Mouse (Mus musculus): ENCODE measurements around the gene Serbp1. TPM values are rescaled to one million over a fixed set of nuclear protein-coding genes. Genes with fewer than 3 reads are reported as not detected.
A peak's percentile ranks its signal among the peaks of the same experiment; 100 is the strongest.
"Not testable (repeated sequence)": the region's sequence is repeated elsewhere in the genome, so short reads cannot be mapped to it uniquely, and the experiment has no call there.

The Serbp1 gene
- total RNA-seq (2021) (100 to 1,000 TPM; 283 to 345 TPM), polyA plus RNA-seq (2012; rRNA removed) (22.1 and 46.7 TPM in 2 replicates)
- long read RNA-seq, full-length matches to known transcripts = 112 of 124 reads
- long read RNA-seq, partial matches to known transcripts = 6 of 124 reads
- long read RNA-seq, other reads (novel, unspliced or antisense) = 6 of 124 reads

- DNase-seq = no peak
Measured at GRCm38 (mm10) chr6:67237977-67238376, at the start of gene Serbp1. Gene Serbp1 (plus strand): TSS chr6:67238176.

GRCm38 (mm10) chr6:67193591-67193990 lies 44.4 kb upstream of the Serbp1 start:
- no peak for DNase-seq

- no peak for DNase-seq
Measured at GRCm38 (mm10) chr6:67194606-67195005, 43.4 kb upstream of the Serbp1 start.

- no peak for DNase-seq
Measured at GRCm38 (mm10) chr6:67195148-67195611, 42.8 kb upstream of the Serbp1 start.

GRCm38 (mm10) chr6:67196821-67197220 lies 41.2 kb upstream of the Serbp1 start:
- peak; percentile 23 for DNase-seq

DNA sequence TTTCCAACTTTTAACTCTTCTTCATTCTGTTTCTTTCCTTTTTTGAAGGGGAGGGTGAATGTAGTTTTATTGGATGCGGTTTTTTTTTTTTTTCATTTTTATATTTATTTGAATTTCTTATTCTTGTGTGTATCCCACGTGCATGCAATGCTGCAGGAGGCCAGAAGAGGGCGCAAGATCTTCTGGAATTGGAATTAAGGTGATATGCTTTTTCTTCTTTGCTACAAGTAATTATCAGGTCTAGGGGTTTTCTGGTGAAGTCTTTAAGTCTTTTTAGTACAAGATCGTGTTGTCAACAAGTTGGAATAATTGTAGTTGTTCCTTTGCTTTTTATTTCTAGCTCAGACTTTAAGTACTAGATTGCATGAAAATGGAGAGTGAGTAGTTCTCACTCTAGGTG lies 39.9 kb upstream of the Serbp1 start:
- DNase-seq = no peak

DNA sequence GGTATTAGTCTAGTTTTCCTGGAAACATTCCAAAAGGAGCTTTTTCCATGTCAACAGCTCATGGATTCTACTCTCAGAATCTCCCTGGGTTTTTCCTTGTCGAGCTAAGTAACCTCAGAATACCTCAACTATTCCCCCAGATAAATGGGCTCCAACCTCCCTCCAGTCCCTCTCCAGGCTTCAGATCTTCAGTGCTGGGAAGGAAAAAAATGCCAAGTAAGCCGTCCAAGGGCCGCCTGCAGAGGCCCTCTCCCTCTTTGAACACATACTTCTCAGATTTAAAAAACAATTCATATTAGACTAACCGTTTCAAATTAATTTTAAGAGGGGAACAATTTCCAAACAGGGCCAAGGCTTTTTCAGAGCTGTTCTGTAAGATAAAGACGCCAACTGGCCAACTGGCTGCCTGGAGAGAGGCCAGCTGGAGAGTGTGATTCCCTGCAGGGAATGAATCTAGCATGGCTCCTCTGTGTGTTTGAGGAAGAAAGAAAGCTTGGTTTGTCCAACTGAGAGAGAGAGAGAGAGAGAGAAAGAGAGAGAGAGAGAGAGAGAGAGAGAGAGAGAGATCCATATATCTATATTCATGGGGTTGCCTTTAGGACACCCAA lies 37.2 kb upstream of the Serbp1 start:
- peak; percentile 19 for DNase-seq

GRCm38 (mm10) chr6:67205081-67206037 lies 32.6 kb upstream of the Serbp1 start:
- no peak for DNase-seq

DNA sequence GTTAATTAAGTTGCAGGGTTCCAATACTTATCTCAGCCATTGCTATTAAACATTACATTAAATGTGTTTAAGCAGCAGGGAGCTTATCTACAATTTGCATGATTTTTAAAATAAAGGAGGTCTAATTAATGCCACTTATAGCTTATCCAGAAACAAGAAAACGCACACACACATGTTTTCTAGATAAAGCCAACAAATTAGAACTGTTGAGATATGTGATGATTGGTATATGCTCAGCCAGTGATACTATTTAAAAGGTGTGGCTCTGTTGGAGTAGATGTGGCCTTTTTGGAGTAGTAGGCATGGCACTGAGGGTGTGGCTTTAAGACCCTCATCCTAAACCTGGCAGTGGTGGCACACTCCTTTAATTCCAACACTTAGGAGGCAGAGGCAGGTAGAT lies 25.6 kb upstream of the Serbp1 start:
- no peak for DNase-seq

DNA sequence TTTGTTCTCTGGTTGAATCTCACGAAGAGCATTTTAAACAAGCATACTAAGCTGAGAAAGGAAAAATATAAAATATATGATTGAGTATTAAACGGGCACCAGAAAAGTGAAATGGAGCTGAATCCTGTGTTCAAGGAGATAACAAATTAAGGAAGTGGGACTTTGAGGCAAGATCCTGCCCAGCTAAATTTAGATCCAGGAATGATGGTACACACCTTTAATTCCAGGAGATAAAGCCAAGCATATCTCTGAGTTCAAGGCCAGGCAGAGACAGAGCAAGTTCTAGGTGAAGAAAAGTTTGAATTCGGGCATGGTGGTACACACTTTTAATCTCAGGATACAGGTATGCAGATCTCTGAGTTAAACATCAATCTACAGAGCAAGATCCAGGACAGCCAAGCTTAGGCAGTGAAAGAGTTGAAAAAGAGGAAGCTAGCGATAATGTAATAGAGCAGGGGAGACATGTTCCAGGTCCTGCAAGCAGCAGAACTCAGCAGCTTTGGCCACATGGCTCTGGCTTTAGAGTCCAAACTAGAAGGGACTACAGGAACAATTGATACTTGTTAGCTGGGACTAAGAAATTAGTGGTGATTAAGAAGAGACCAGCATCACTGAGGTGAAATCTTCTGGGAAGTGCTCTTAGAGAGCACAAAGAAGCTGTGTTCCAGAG lies 24.4 kb upstream of the Serbp1 start:
- DNase-seq = no peak

DNA sequence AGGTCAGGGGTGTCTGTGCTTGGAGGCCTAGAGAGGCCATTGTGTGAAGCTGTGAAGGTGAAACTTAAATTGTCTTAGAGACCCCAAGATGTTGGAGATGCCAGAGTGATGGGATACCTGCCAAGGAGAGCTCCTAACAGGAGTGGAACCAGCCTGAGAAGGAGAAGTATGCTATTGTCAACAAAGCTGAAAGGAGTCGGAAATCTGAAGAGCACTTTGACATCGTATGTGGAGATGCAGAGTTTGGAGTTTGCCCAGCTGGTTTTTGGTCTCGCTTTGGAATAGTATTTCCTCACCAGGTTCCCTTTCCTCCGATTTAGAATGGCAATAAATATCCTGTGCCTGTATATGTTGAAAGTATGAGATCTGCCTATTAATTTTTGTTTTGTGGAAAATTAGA lies 20.6 kb upstream of the Serbp1 start:
- DNase-seq = no peak

DNA sequence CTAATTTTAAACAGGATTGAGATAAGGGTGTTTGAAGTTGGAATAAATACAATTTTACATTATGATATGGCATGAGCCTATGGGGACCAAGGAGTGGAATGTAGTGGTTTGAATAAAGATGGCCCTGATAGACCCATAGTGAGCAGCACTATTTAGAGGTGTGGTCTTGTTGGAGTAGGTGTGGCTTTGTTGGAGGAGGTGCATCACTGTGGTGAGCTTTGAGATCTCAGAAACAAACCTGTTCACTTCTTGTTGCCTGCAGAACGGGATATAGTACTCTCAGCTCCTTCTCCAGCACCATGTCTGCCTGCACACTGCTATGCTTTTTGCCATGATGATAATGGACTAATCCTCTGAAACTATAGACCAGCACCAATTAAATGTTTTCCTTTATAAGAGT lies 20.1 kb upstream of the Serbp1 start:
- no peak for DNase-seq

DNA sequence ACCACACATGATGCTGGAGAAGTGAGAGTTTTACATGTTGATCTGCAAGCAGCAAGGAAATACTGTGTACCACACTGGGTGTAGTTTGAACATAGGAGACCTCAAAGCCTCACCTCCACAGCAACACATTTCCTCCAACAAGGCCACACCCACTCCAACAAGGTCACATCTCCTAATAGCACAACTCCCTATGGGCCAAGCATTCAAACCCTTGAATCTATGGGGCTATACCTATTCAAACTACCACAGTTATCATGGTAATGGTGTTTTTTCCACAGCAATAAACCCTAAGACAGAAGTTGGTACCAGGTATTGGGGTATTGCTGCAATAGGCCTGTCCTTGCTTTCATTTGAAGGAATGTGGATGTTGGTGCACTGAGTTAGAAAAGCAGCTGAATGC lies 19.4 kb upstream of the Serbp1 start:
- DNase-seq = no peak

DNA sequence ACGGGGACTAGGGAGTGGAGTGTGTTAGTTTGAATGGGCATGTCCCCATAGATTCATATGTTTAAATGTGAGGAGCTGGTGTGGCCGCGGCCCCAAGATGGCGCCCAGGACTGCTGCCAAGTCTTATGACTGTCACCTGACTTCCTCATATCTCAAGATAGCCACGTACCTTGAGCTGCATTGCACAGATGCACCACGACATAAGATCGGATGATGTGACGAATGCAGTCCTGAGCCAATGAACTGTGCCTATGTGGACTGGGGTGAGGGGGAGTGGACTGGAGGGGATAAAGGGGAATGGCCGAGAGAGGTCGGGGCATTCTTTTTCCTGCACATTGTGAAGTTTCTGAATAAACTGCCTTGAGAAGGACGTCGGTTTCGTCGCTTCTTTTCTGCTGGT lies 18.0 kb upstream of the Serbp1 start:
- DNase-seq = not testable (repeated sequence)

DNA sequence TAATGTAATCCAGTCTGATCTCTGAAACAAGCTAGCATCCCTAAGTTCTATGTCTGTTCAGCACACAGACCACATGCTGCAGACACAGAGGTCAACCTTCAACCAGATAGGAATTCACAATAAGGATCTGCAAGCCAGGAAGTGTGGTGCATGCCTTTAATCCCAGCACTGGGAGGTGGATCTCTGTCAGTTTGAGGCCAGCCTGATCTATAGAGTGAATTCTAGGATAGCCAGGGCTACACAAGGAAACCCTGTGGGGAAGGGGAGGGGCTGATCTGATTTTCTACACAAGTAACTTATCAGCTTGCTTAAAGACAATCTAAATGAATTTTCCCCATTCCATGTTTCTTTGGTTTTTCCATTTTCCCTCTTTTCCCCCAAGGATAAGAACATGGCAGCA lies 17.2 kb upstream of the Serbp1 start:
- no peak for DNase-seq

DNA sequence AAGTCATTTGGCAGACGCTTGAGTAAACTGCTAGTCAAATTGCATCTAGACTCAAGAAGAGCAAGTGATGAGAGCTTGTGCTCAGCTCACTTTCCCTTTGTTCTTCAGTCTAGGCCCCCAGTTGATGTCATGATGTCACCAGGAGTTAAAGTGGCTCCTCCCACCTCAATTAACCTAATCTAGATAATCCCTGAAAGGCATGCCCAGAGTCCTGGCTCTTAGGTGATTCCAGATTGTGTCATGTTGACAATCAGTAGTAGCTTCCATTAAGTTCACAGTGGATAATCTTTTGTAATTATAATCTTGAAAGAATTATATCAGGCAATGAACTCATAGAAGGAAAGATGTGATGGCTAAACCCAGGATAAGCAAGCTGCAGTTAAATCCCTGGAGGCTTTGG lies 14.9 kb upstream of the Serbp1 start:
- DNase-seq = no peak

GRCm38 (mm10) chr6:67223499-67223898 lies 14.5 kb upstream of the Serbp1 start:
- DNase-seq = no peak

- DNase-seq = no peak
Measured at GRCm38 (mm10) chr6:67226286-67226685, 11.7 kb upstream of the Serbp1 start.

GRCm38 (mm10) chr6:67228459-67229107 lies 9.4 kb upstream of the Serbp1 start:
- no peak for DNase-seq

GRCm38 (mm10) chr6:67229521-67229920 lies 8.5 kb upstream of the Serbp1 start:
- DNase-seq = no peak

GRCm38 (mm10) chr6:67229922-67230518 lies 8.0 kb upstream of the Serbp1 start:
- DNase-seq = no peak

- DNase-seq = no peak
Measured at GRCm38 (mm10) chr6:67230950-67231349, 7.0 kb upstream of the Serbp1 start.
